Mouse (Mus musculus) hindbrain, embryonic 14.5 days (tissue): ENCODE data around the gene Prr32. TPM values are rescaled to one million over a fixed set of nuclear protein-coding genes. Genes with fewer than 3 reads are reported as not detected.

Experiments used
- ATAC-seq: fragments of 200-750 bp; cut with Nextera tagmentation; 2 replicates; pipeline ENCODE4 v1.8.0; 2017; ENCODE audit warnings: moderate number of reproducible peaks, mild to moderate bottlenecking, moderate TSS enrichment, moderate library complexity; ENCODE audit not compliant: low FRiP score
- DNase-seq: peaks from one replicate; pipeline ENCODE4 v3.0.0-alpha.2; 2015; ENCODE audit warnings: low spot score
- H3K27ac ChIP-seq: fragments of 300-500 bp; sonication (generic); 2 replicates; pipeline ENCODE4 v1.5.1; 2014; ENCODE audit warnings: mild to moderate bottlenecking, moderate library complexity
- H3K27me3 ChIP-seq: fragments of 300-500 bp; sonication (generic); 2 replicates; pipeline ENCODE4 v1.6.1; 2014; ENCODE audit warnings: mild to moderate bottlenecking, low read length, mixed read lengths; ENCODE audit not compliant: control insufficient read depth, insufficient read depth
- H3K36me3 ChIP-seq: fragments of 300-500 bp; sonication (generic); replicated peaks from 2 replicates; pipeline ENCODE4 v1.6.1; 2014; ENCODE audit not compliant: control insufficient read depth, insufficient read depth
- H3K4me1 ChIP-seq: fragments of 300-500 bp; sonication (generic); replicated peaks from 2 replicates; pipeline ENCODE4 v1.6.1; 2014; ENCODE audit warnings: antibody characterized with exemption, low read length, mixed read lengths; ENCODE audit not compliant: control insufficient read depth, insufficient read depth
- H3K4me2 ChIP-seq: fragments of 300-500 bp; sonication (generic); replicated peaks from 2 replicates; pipeline ENCODE4 v1.6.1; 2014; ENCODE audit warnings: mild to moderate bottlenecking, moderate library complexity
- H3K4me3 ChIP-seq: fragments of 300-500 bp; sonication (generic); replicated peaks from 2 replicates; pipeline ENCODE4 v1.5.1; 2014; ENCODE audit warnings: mild to moderate bottlenecking, low read length
- H3K9ac ChIP-seq: fragments of 300-500 bp; sonication (generic); 2 replicates; pipeline ENCODE4 v1.6.1; 2014
- H3K9me3 ChIP-seq: fragments of 300-500 bp; sonication (generic); 2 replicates; pipeline ENCODE4 v1.6.1; 2016; ENCODE audit warnings: low read length; ENCODE audit not compliant: control insufficient read depth
- WGBS: fragments of 180-500 bp; shearing (Covaris S2); extraction: QIAGEN DNeasy Blood & Tissue Kit; methylation state at CpG from one replicate; pipeline ENCODE4 v1.1.7; 2014; 5-methylcytosine and 5-hydroxymethylcytosine counted together
- polyA plus RNA-seq: library from polyadenylated mRNA; unstranded; fragments of >200 nt; fragmentation: Nextera tagmentation; extraction: Ambion mirVana; gene quantifications from 2 replicates; pipeline ENCODE4 v1.2.1, GENCODE M21; 2014

The Prr32 gene
- 4.9 and 10.3 TPM in 2 replicates for polyA plus RNA-seq

DNA sequence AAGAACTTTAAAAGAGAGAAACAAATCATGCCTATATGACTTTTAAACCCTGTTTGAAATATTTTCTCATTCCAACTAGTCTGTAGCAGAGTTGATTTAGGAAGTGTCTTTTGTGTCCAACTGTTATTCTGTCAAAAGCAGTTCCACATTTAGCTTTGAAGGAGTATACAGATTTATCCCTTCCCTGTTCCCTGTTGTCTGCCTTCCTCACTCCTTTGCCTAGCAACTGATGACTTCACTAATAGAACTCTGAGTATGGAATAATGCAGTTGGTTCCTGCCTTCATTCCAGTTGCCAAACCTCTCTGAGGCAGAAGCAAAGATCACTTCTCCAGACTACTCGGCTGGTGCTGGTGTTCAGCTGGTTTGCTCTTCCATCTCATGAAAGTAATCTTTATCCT, at the start of gene Prr32:
TSS of gene Prr32 (plus strand) at position 301 of the 400 bp plus-strand sequence.
- H3K4me3 ChIP-seq = no peak within 1 kb of the TSS
- ATAC-seq (no peak), DNase-seq (no peak)
- no peak within 1 kb of the TSS for H3K4me2 ChIP-seq
- H3K27ac ChIP-seq = no peak within 1 kb of the TSS
- H3K36me3 ChIP-seq = no peaks in the 10 kb centered on the region
- H3K4me1 ChIP-seq = no peaks in the 10 kb centered on the region
- no peak within 1 kb of the TSS for H3K9ac ChIP-seq
- H3K27me3 ChIP-seq = no peaks in the 10 kb centered on the region
- WGBS = 76% methylated on average over 1 of the region's 1 CpGs
- no peaks in the 10 kb centered on the region for H3K9me3 ChIP-seq
